ENCODE assay signal across 14 mouse cellular contexts in the genomic region with DNA sequence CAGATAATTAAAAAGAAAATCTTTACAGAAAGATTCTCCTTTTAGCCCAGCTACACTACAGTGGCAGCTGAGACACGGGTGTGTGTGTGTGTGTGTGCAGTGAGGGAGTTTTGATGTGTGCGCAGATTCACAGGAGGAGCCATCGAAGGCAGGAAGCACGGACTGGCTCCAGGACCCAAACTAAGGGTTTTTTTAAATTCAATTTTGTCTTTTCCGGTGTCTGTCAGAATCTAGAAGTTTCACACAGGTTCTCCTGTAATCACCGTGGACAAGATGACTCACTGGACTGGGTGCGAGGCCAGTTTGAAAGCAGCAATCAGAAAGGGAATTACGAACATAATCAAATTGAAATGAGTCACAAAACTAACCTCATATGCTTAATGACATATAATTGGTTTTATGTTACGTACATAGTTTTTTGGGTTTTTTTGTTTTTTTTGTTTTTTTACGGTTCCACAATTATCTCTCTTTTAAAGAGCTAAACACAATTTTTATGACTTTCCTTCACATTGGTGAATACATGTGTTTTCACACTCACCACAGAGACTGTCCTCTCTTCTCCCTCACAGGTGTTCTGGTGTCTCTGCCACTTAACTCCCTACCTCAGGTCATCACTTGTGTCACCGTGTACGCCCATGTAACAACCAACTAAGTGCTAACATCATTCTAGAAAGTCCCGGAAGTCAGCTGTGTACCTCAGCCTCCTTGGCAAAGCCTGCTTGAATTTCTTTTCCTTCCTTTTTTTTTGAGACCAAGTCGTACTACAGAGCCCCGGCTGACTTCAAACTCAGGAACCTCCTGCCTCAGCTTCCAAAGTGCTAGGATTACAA. TPM values are rescaled to one million over a fixed set of nuclear protein-coding genes. Genes with fewer than 3 reads are reported as not detected.
A peak's percentile ranks its signal among the peaks of the same experiment; 100 is the strongest.
DNase-seq lines count a peak whose midpoint lies in the region; ATAC-seq and TF ChIP-seq lines count a peak whose summit lies in the region.
"Had no signal": no experiment of that assay in that cellular context is flagged by ENCODE, and none has a peak within 500 bp of the region (broad histone marks: within the 10 kb centered on the region; RNA-seq: fewer than 3 reads in every experiment).

No protein-coding gene starts in this region.

- no peak for DNase-seq in kidney, postnatal 0 days (ENCODE audit: low spot score)
- DNase-seq in kidney, adult 2 months, result no peak
- DNase-seq in intestine, embryonic 14.5 days (ENCODE audit: low spot score), result no peak
- peak; percentile 34 for DNase-seq in splenic B cell, adult 2 months (ENCODE audit: low read depth, low spot score)
- no peak for DNase-seq in frontal cortex, postnatal 36 days (ENCODE audit: low spot score in 2 of 2)
- DNase-seq in heart, adult 11 months, result no peak
- DNase-seq: cerebellum, adult 18-20 months; gastrocnemius, postnatal 25 days; right cerebral cortex, postnatal 14 days; thymus, postnatal 4 days had no signal

- TF ChIP-seq POLR2A in kidney, adult 2 months (IDR thresholded peaks at IDR 0.05; ENCODE audit: low read depth, low read length), result no peak

- peak overlapping the region; percentile 32 for H3K27ac ChIP-seq in kidney, postnatal 0 days
- H3K27ac ChIP-seq in kidney, adult 2 months (ENCODE audit: insufficient read depth, low read depth, low read length), result no peak overlapping the region
- H3K27ac ChIP-seq in intestine, embryonic 14.5 days (ENCODE audit: low read depth), result no peak overlapping the region
- H3K27ac ChIP-seq: forebrain, embryonic 13.5 days; hindbrain, embryonic 12.5 days; limb, embryonic 12.5 days had no signal

- H3K4me2 ChIP-seq in kidney, postnatal 0 days (ENCODE audit: low read length), result peak overlapping the region; percentile 71; the same call in 1 of the 2 replicates
- H3K4me2 ChIP-seq in intestine, embryonic 14.5 days (ENCODE audit: low read length), result peak overlapping the region; percentile 69; the same call in 1 of the 2 replicates
- H3K4me2 ChIP-seq: forebrain, embryonic 13.5 days; hindbrain, embryonic 12.5 days; limb, embryonic 12.5 days had no signal

- H3K4me1 ChIP-seq in kidney, postnatal 0 days (replicated peaks; ENCODE audit: insufficient read depth, low read length), result peaks cover 16% of the 10 kb centered on the region
- H3K4me1 ChIP-seq in kidney, adult 2 months (ENCODE audit: control insufficient read depth, insufficient read depth, low read length), result peaks cover 32% of the 10 kb centered on the region
- H3K4me1 ChIP-seq in E14TG2a.4 (replicated peaks; ENCODE audit: low read depth, low read length), result peaks cover 86% of the 10 kb centered on the region
- H3K4me1 ChIP-seq in intestine, embryonic 14.5 days (replicated peaks; ENCODE audit: control insufficient read depth, insufficient read depth, low read length), result peaks cover 19% of the 10 kb centered on the region

- H3K9me3 ChIP-seq in kidney, postnatal 0 days (replicated peaks; ENCODE audit: low read length), result no peaks in the 10 kb centered on the region
- no peaks in the 10 kb centered on the region for H3K9me3 ChIP-seq in E14TG2a.4 (ENCODE audit: low read length)
- H3K9me3 ChIP-seq in intestine, embryonic 14.5 days (ENCODE audit: control insufficient read depth, low read length), result no peaks in the 10 kb centered on the region
- H3K9me3 ChIP-seq: forebrain, embryonic 13.5 days; hindbrain, embryonic 12.5 days; limb, embryonic 12.5 days had no signal

- no peak for ATAC-seq in kidney, postnatal 0 days (replicated peaks; ENCODE audit: low FRiP score, low read depth)
- ATAC-seq in intestine, embryonic 14.5 days (replicated peaks; ENCODE audit: low FRiP score, low TSS enrichment, low read depth), result no peak
- ATAC-seq: forebrain, embryonic 13.5 days had no signal

- no peaks in the 10 kb centered on the region for H3K27me3 ChIP-seq in kidney, postnatal 0 days (ENCODE audit: insufficient read depth, low read length)
- no peaks in the 10 kb centered on the region for H3K27me3 ChIP-seq in kidney, adult 2 months (replicated peaks; ENCODE audit: control insufficient read depth, insufficient read depth, low read length)
- no peaks in the 10 kb centered on the region for H3K27me3 ChIP-seq in E14TG2a.4 (ENCODE audit: insufficient read depth, low read length)
- no peaks in the 10 kb centered on the region for H3K27me3 ChIP-seq in intestine, embryonic 14.5 days (replicated peaks; ENCODE audit: control insufficient read depth, insufficient read depth, low read length)
- no peaks in the 10 kb centered on the region for H3K27me3 ChIP-seq in splenic B cell, adult 2 months (ENCODE audit: control insufficient read depth, insufficient read depth, low read length, poor library complexity, severe bottlenecking)
- H3K27me3 ChIP-seq: forebrain, embryonic 13.5 days; hindbrain, embryonic 12.5 days; limb, embryonic 12.5 days had no signal

- peaks cover 12% of the 10 kb centered on the region; the same call in 1 of the 2 replicates for H3K36me3 ChIP-seq in kidney, postnatal 0 days (ENCODE audit: insufficient read depth, low read length)
- no peaks in the 10 kb centered on the region; the same call in 1 of the 2 replicates for H3K36me3 ChIP-seq in kidney, adult 2 months (ENCODE audit: control insufficient read depth, insufficient read depth, low read length)
- peaks cover 71% of the 10 kb centered on the region for H3K36me3 ChIP-seq in E14TG2a.4 (ENCODE audit: insufficient read depth, low read length)
- peaks cover 18% of the 10 kb centered on the region for H3K36me3 ChIP-seq in intestine, embryonic 14.5 days (ENCODE audit: control insufficient read depth, insufficient read depth, low read length)
- H3K36me3 ChIP-seq in splenic B cell, adult 2 months (ENCODE audit: control insufficient read depth, insufficient read depth, low read length, poor library complexity, severe bottlenecking), result no peaks in the 10 kb centered on the region; the same call in none of the 2 replicates

- H3K4me3 ChIP-seq in kidney, postnatal 0 days (replicated peaks; ENCODE audit: low read depth, low read length), result no peak overlapping the region
- H3K4me3 ChIP-seq in kidney, adult 2 months (ENCODE audit: insufficient read depth, low read depth, low read length), result no peak overlapping the region
- H3K4me3 ChIP-seq in E14TG2a.4 (replicated peaks; ENCODE audit: low read length), result 0 out of 2 replicates have a peak overlapping the region, but pooled peaks have one; percentile 8
- no peak overlapping the region for H3K4me3 ChIP-seq in intestine, embryonic 14.5 days (ENCODE audit: low read depth, low read length)
- H3K4me3 ChIP-seq: forebrain, embryonic 13.5 days; hindbrain, embryonic 12.5 days; limb, embryonic 12.5 days had no signal

- no peak overlapping the region for H3K9ac ChIP-seq in kidney, postnatal 0 days (ENCODE audit: low read depth, low read length)
- H3K9ac ChIP-seq in intestine, embryonic 14.5 days (ENCODE audit: low read length), result no peak overlapping the region
- H3K9ac ChIP-seq: forebrain, embryonic 13.5 days; hindbrain, embryonic 12.5 days; limb, embryonic 12.5 days had no signal

- 83% methylated on average over 15 of the region's 15 CpGs for WGBS in kidney, postnatal 0 days
- 60% methylated on average over 15 of the region's 15 CpGs for WGBS in kidney, adult 2 months
- 89% methylated on average over 15 of the region's 15 CpGs for WGBS in intestine, embryonic 14.5 days

- TF ChIP-seq CTCF in kidney, postnatal 0 days (IDR thresholded peaks at IDR 0.05; ENCODE audit: low read depth), result no peak
- no peak for TF ChIP-seq CTCF in kidney, adult 2 months (conservative IDR thresholded peaks at IDR 0.05; ENCODE audit: insufficient read depth, insufficient read length, low read depth, low read length)
- no peak for TF ChIP-seq CTCF in E14TG2a.4 (conservative IDR thresholded peaks at IDR 0.05; ENCODE audit: low read length)

RNA-seq across cellular contexts. Expression of a gene that starts 15.4 kb away (rescaled TPM):
- 2.8 and 3.0 TPM in 2 replicates for polyA plus RNA-seq in kidney, postnatal 0 days (2015; fragmentation: Nextera tagmentation; extraction: Ambion mirVana)
- 2.8 and 4.3 TPM in 2 replicates for polyA plus RNA-seq in kidney, adult 2 months (2012; rRNA removed)
- polyA plus RNA-seq in intestine, embryonic 14.5 days (2014; fragmentation: Nextera tagmentation; extraction: Ambion mirVana), result 18.5 and 20.1 TPM in 2 replicates

RNA-seq across cellular contexts. Expression of a gene that starts 15.6 kb away (rescaled TPM):
- polyA plus RNA-seq in kidney, postnatal 0 days (2015; fragmentation: Nextera tagmentation; extraction: Ambion mirVana), result 852 and 897 TPM in 2 replicates
- 119 and 160 TPM in 2 replicates for polyA plus RNA-seq in kidney, adult 2 months (2012; rRNA removed)
- 536 and 581 TPM in 2 replicates for polyA plus RNA-seq in intestine, embryonic 14.5 days (2014; fragmentation: Nextera tagmentation; extraction: Ambion mirVana)
